ENCODE assay signal across 29 mouse cellular contexts in genomic region chr6:134163346-134163745, GRCm38 (mm10).
"Had no signal": no experiment of that assay in that cellular context is flagged by ENCODE, and none has a peak within 500 bp of the region (broad histone marks: within the 10 kb centered on the region; RNA-seq: fewer than 3 reads in every experiment).

No protein-coding gene starts in this region.

- DNase-seq: left cerebral cortex, postnatal 4 days; liver; liver, embryonic 13.5 days; liver, postnatal 0 days; lung, adult 18-20 months; lung, adult 2 months; lung, postnatal 10 days; midbrain, embryonic 14.5 days had no signal

- H3K4me3 ChIP-seq: left cerebral cortex, adult 2 months; limb, embryonic 10.5 days; limb, embryonic 12.5 days; limb, embryonic 13.5 days; limb, embryonic 15.5 days; liver, embryonic 12.5 days; liver, embryonic 13.5 days; liver, embryonic 15.5 days; megakaryocyte, embryonic 14.5 days; midbrain, embryonic 10.5 days; midbrain, embryonic 12.5 days; midbrain, embryonic 13.5 days; midbrain, embryonic 15.5 days; myocyte; neural tube, embryonic 12.5 days; neural tube, embryonic 13.5 days had no signal

- H3K9me3 ChIP-seq: limb, embryonic 10.5 days; limb, embryonic 12.5 days; limb, embryonic 13.5 days; limb, embryonic 15.5 days; liver, embryonic 12.5 days; liver, embryonic 13.5 days; liver, embryonic 15.5 days; megakaryocyte, embryonic 14.5 days; midbrain, embryonic 10.5 days; midbrain, embryonic 12.5 days; midbrain, embryonic 13.5 days; midbrain, embryonic 15.5 days; neural tube, embryonic 12.5 days; neural tube, embryonic 13.5 days had no signal

- H3K4me2 ChIP-seq: limb, embryonic 12.5 days; limb, embryonic 13.5 days; limb, embryonic 15.5 days; liver, embryonic 11.5 days; liver, embryonic 12.5 days; liver, embryonic 13.5 days; liver, embryonic 15.5 days; midbrain, embryonic 11.5 days; midbrain, embryonic 12.5 days; midbrain, embryonic 13.5 days; midbrain, embryonic 15.5 days; neural tube, embryonic 12.5 days; neural tube, embryonic 13.5 days had no signal

- H3K4me1 ChIP-seq: midbrain, embryonic 12.5 days; midbrain, embryonic 13.5 days; midbrain, embryonic 15.5 days had no signal

- H3K27ac ChIP-seq: left cerebral cortex, adult 2 months; limb, embryonic 10.5 days; limb, embryonic 12.5 days; limb, embryonic 13.5 days; limb, embryonic 15.5 days; liver, embryonic 12.5 days; liver, embryonic 13.5 days; liver, embryonic 14.5 days; liver, embryonic 15.5 days; macrophage; midbrain, embryonic 10.5 days; midbrain, embryonic 12.5 days; midbrain, embryonic 13.5 days; midbrain, embryonic 15.5 days; neural tube, embryonic 12.5 days; neural tube, embryonic 13.5 days had no signal

- H3K36me3 ChIP-seq: limb, embryonic 12.5 days; limb, embryonic 13.5 days; limb, embryonic 15.5 days; liver, embryonic 15.5 days; midbrain, embryonic 12.5 days; midbrain, embryonic 13.5 days; midbrain, embryonic 15.5 days; neural tube, embryonic 12.5 days; neural tube, embryonic 13.5 days had no signal

- H3K27me3 ChIP-seq: limb, embryonic 12.5 days; limb, embryonic 13.5 days; limb, embryonic 15.5 days; liver, embryonic 12.5 days; liver, embryonic 13.5 days; liver, embryonic 15.5 days; megakaryocyte, embryonic 14.5 days; midbrain, embryonic 12.5 days; midbrain, embryonic 13.5 days; midbrain, embryonic 15.5 days; neural tube, embryonic 12.5 days; neural tube, embryonic 13.5 days had no signal

- H3K9ac ChIP-seq: limb, embryonic 12.5 days; limb, embryonic 13.5 days; limb, embryonic 15.5 days; liver, embryonic 12.5 days; liver, embryonic 13.5 days; liver, embryonic 14.5 days; liver, embryonic 15.5 days; liver, postnatal 0 days; midbrain, embryonic 12.5 days; midbrain, embryonic 13.5 days; midbrain, embryonic 15.5 days; neural tube, embryonic 12.5 days; neural tube, embryonic 13.5 days had no signal

- ATAC-seq: liver, embryonic 12.5 days; liver, postnatal 0 days; lung, postnatal 0 days; midbrain, embryonic 15.5 days; midbrain, embryonic 16.5 days had no signal
